Mouse (Mus musculus): Measurements from ENCODE around the gene Btbd35f21. TPM values are rescaled to one million over a fixed set of nuclear protein-coding genes. Genes with fewer than 3 reads are reported as not detected.
"Not testable (repeated sequence)": the region's sequence is repeated elsewhere in the genome, so short reads cannot be mapped to it uniquely, and the experiment has no call there.

Btbd35f21 gene
- polyA plus RNA-seq (2014; fragmentation: Nextera tagmentation; extraction: Ambion mirVana) = not detected in 2 replicates

- not testable (repeated sequence) for H3K27me3 ChIP-seq (ENCODE audit: control insufficient read depth, insufficient read depth, low read length); H3K36me3 ChIP-seq (ENCODE audit: control insufficient read depth, insufficient read depth, low read length); H3K4me3 ChIP-seq (ENCODE audit: low read depth, low read length); H3K9me3 ChIP-seq (ENCODE audit: control insufficient read depth, low read length); ATAC-seq (replicated peaks; ENCODE audit: low FRiP score); DNase-seq (ENCODE audit: low spot score); H3K9ac ChIP-seq (ENCODE audit: low read length); H3K4me2 ChIP-seq (ENCODE audit: low read depth, low read length, severe bottlenecking); H3K4me1 ChIP-seq (replicated peaks; ENCODE audit: control insufficient read depth, insufficient read depth, low read length); H3K27ac ChIP-seq (ENCODE audit: low read depth, low read length)
- WGBS = no CpG with 5 or more reads among the region's 2 CpGs
Observed at GRCm38 (mm10) chrX:32725809-32726208, at the start of gene Btbd35f21. Gene Btbd35f21, plus strand, starts transcription at chrX:32726109.

Other genes with a start within 250 kb of the Btbd35f21 start
- gene Btbd35f1, start 166.1 kb upstream of the Btbd35f21 start, polyA plus RNA-seq (2014; fragmentation: Nextera tagmentation; extraction: Ambion mirVana) = not detected in 2 replicates
- not detected in 2 replicates for gene Gm5926, start 75.4 kb upstream of the Btbd35f21 start, polyA plus RNA-seq (2014; fragmentation: Nextera tagmentation; extraction: Ambion mirVana)
- gene Btbd35f30, start 168.5 kb downstream of the Btbd35f21 start, polyA plus RNA-seq (2014; fragmentation: Nextera tagmentation; extraction: Ambion mirVana) = not detected in 2 replicates
- not detected in 2 replicates for gene Gm21789, start 215.7 kb downstream of the Btbd35f21 start, polyA plus RNA-seq (2014; fragmentation: Nextera tagmentation; extraction: Ambion mirVana)
- gene Btbd35f5, start 247.8 kb downstream of the Btbd35f21 start, polyA plus RNA-seq (2014; fragmentation: Nextera tagmentation; extraction: Ambion mirVana) = not detected in 2 replicates